Mouse (Mus musculus): ENCODE measurements around the gene Slc11a1. TPM values are rescaled to one million over a fixed set of nuclear protein-coding genes. Genes with fewer than 3 reads are reported as not detected.
"Not testable (repeated sequence)": the region's sequence is repeated elsewhere in the genome, so short reads cannot be mapped to it uniquely, and the experiment has no call there.

Slc11a1 gene
- total and polyA plus RNA-seq, 2 experiments from 2014 or later: 3.3 to 10.7 TPM

GRCm38 (mm10) chr1:74391844-74392441 is 16.9 kb downstream of the Slc11a1 start:
- TF ChIP-seq CTCF (IDR thresholded peaks at IDR 0.05; ENCODE audit: low read depth): no peak
- peak overlapping the region; percentile 89 for H3K4me3 ChIP-seq (ENCODE audit: low read depth, low read length)
- ATAC-seq (peak; percentile 34), DNase-seq (peak; percentile 14)
- 3% methylated on average over 60 of the region's 63 CpGs for WGBS
- no peaks in the 10 kb centered on the region for H3K9me3 ChIP-seq (ENCODE audit: low read length)
- H3K4me1 ChIP-seq (ENCODE audit: insufficient read depth): 0 out of 2 replicates have a peak, but pooled peaks cover 5% of the 10 kb centered on the region
- H3K27ac ChIP-seq (ENCODE audit: low read depth, low read length): peak overlapping the region; percentile 83
- no peaks in the 10 kb centered on the region for H3K36me3 ChIP-seq (ENCODE audit: insufficient read depth)
- peak overlapping the region; percentile 64 for H3K9ac ChIP-seq
- 0 out of 2 replicates have a peak, but pooled peaks cover 6% of the 10 kb centered on the region for H3K27me3 ChIP-seq (ENCODE audit: insufficient read depth, low read length)
- peak overlapping the region; percentile 88 for H3K4me2 ChIP-seq (ENCODE audit: low read depth)

- 0 out of 2 replicates have a peak, but pooled peaks have one; percentile 2 for TF ChIP-seq CTCF (IDR thresholded peaks at IDR 0.05; ENCODE audit: low read depth)
- H3K4me3 ChIP-seq (ENCODE audit: low read depth, low read length): peak overlapping the region; percentile 89
- H3K27me3 ChIP-seq (ENCODE audit: insufficient read depth, low read length): 0 out of 2 replicates have a peak, but pooled peaks cover 6% of the 10 kb centered on the region
- H3K4me2 ChIP-seq (ENCODE audit: low read depth): peak overlapping the region; percentile 88
- DNase-seq (no peak), ATAC-seq (no peak; the same call in 1 of the 2 replicates)
- no peaks in the 10 kb centered on the region for H3K36me3 ChIP-seq (ENCODE audit: insufficient read depth)
- WGBS: 3% methylated on average over 16 of the region's 16 CpGs
- H3K27ac ChIP-seq (ENCODE audit: low read depth, low read length): no peak overlapping the region
- no peaks in the 10 kb centered on the region for H3K9me3 ChIP-seq (ENCODE audit: low read length)
- peak overlapping the region; percentile 64 for H3K9ac ChIP-seq
- H3K4me1 ChIP-seq (ENCODE audit: insufficient read depth): 0 out of 2 replicates have a peak, but pooled peaks cover 5% of the 10 kb centered on the region
Observed at GRCm38 (mm10) chr1:74392446-74392994, 17.5 kb downstream of the Slc11a1 start.

- no peaks in the 10 kb centered on the region for H3K36me3 ChIP-seq (ENCODE audit: insufficient read depth)
- H3K9me3 ChIP-seq (ENCODE audit: low read length): no peaks in the 10 kb centered on the region
- ATAC-seq (no peak), DNase-seq (no peak)
- H3K9ac ChIP-seq: no peak overlapping the region
- 27% methylated on average over 7 of the region's 7 CpGs for WGBS
- no peak for TF ChIP-seq CTCF (IDR thresholded peaks at IDR 0.05; ENCODE audit: low read depth)
- peak overlapping the region; percentile 88 for H3K4me2 ChIP-seq (ENCODE audit: low read depth)
- H3K27me3 ChIP-seq (ENCODE audit: insufficient read depth, low read length): 0 out of 2 replicates have a peak, but pooled peaks cover 6% of the 10 kb centered on the region
- H3K4me3 ChIP-seq (ENCODE audit: low read depth, low read length): no peak overlapping the region
- H3K4me1 ChIP-seq (ENCODE audit: insufficient read depth): 0 out of 2 replicates have a peak, but pooled peaks cover 5% of the 10 kb centered on the region
- no peak overlapping the region for H3K27ac ChIP-seq (ENCODE audit: low read depth, low read length)
Observed at GRCm38 (mm10) chr1:74393010-74393409, 18.0 kb downstream of the Slc11a1 start.

- TF ChIP-seq CTCF (IDR thresholded peaks at IDR 0.05; ENCODE audit: low read depth): no peak
- Histone ChIP-seq H3K4me3 (ENCODE audit: low read depth, low read length) (no peak overlapping the region), H3K27ac (ENCODE audit: low read depth, low read length) (no peak overlapping the region), H3K4me2 (ENCODE audit: low read depth) (no peak overlapping the region), H3K36me3 (ENCODE audit: insufficient read depth) (no peaks in the 10 kb centered on the region), H3K4me1 (ENCODE audit: insufficient read depth) (0 out of 2 replicates have a peak, but pooled peaks cover 5% of the 10 kb centered on the region), H3K9me3 (ENCODE audit: low read length) (no peaks in the 10 kb centered on the region), H3K9ac (no peak overlapping the region), H3K27me3 (ENCODE audit: insufficient read depth, low read length) (0 out of 2 replicates have a peak, but pooled peaks cover 6% of the 10 kb centered on the region)
- WGBS: 85% methylated on average over 9 of the region's 9 CpGs
- no peak for ATAC-seq
- DNase-seq: no peak
Observed at GRCm38 (mm10) chr1:74393697-74394096, 18.7 kb downstream of the Slc11a1 start.

- WGBS: 91% methylated on average over 9 of the region's 9 CpGs
Observed at GRCm38 (mm10) chr1:74394311-74394710, 19.3 kb downstream of the Slc11a1 start.

GRCm38 (mm10) chr1:74394858-74395257 is 19.9 kb downstream of the Slc11a1 start:
- H3K27me3 ChIP-seq (ENCODE audit: insufficient read depth, low read length): 0 out of 2 replicates have a peak, but pooled peaks cover 6% of the 10 kb centered on the region
- no peak for DNase-seq
- H3K9me3 ChIP-seq (ENCODE audit: low read length): no peaks in the 10 kb centered on the region
- ATAC-seq: no peak
- no peaks in the 10 kb centered on the region for H3K36me3 ChIP-seq (ENCODE audit: insufficient read depth)
- H3K9ac ChIP-seq: no peak overlapping the region
- H3K4me3 ChIP-seq (ENCODE audit: low read depth, low read length): no peak overlapping the region
- no peak overlapping the region for H3K27ac ChIP-seq (ENCODE audit: low read depth, low read length)
- 0 out of 2 replicates have a peak, but pooled peaks cover 5% of the 10 kb centered on the region for H3K4me1 ChIP-seq (ENCODE audit: insufficient read depth)
- 92% methylated on average over 15 of the region's 15 CpGs for WGBS
- no peak for TF ChIP-seq CTCF (IDR thresholded peaks at IDR 0.05; ENCODE audit: low read depth)
- no peak overlapping the region for H3K4me2 ChIP-seq (ENCODE audit: low read depth)

More at GRCm38 (mm10) chr1:74394311-74394710, 19.3 kb downstream of the Slc11a1 start:
- Histone ChIP-seq H3K9ac (no peak overlapping the region), H3K27ac (ENCODE audit: low read depth, low read length) (no peak overlapping the region), H3K27me3 (ENCODE audit: insufficient read depth, low read length) (0 out of 2 replicates have a peak, but pooled peaks cover 6% of the 10 kb centered on the region), H3K4me2 (ENCODE audit: low read depth) (no peak overlapping the region), H3K4me3 (ENCODE audit: low read depth, low read length) (no peak overlapping the region), H3K4me1 (ENCODE audit: insufficient read depth) (0 out of 2 replicates have a peak, but pooled peaks cover 5% of the 10 kb centered on the region), H3K36me3 (ENCODE audit: insufficient read depth) (no peaks in the 10 kb centered on the region), H3K9me3 (ENCODE audit: low read length) (no peaks in the 10 kb centered on the region)
- ATAC-seq: no peak
- TF ChIP-seq CTCF (IDR thresholded peaks at IDR 0.05; ENCODE audit: low read depth): no peak
- no peak for DNase-seq

GRCm38 (mm10) chr1:74395290-74395689 is 20.3 kb downstream of the Slc11a1 start:
- Histone ChIP-seq H3K9ac (no peak overlapping the region), H3K36me3 (ENCODE audit: insufficient read depth) (no peaks in the 10 kb centered on the region), H3K4me2 (ENCODE audit: low read depth) (no peak overlapping the region), H3K9me3 (ENCODE audit: low read length) (no peaks in the 10 kb centered on the region), H3K4me3 (ENCODE audit: low read depth, low read length) (no peak overlapping the region), H3K27me3 (ENCODE audit: insufficient read depth, low read length) (0 out of 2 replicates have a peak, but pooled peaks cover 5% of the 10 kb centered on the region), H3K4me1 (ENCODE audit: insufficient read depth) (0 out of 2 replicates have a peak, but pooled peaks cover 5% of the 10 kb centered on the region), H3K27ac (ENCODE audit: low read depth, low read length) (no peak overlapping the region)
- TF ChIP-seq CTCF (IDR thresholded peaks at IDR 0.05; ENCODE audit: low read depth): no peak
- 91% methylated on average over 13 of the region's 13 CpGs for WGBS
- ATAC-seq (no peak), DNase-seq (no peak)

- H3K36me3 ChIP-seq (ENCODE audit: insufficient read depth); DNase-seq; ATAC-seq; H3K4me1 ChIP-seq (ENCODE audit: insufficient read depth); H3K9me3 ChIP-seq (ENCODE audit: low read length); H3K27ac ChIP-seq (ENCODE audit: low read depth, low read length); H3K27me3 ChIP-seq (ENCODE audit: insufficient read depth, low read length): not testable (repeated sequence)
- Histone ChIP-seq H3K4me2 (ENCODE audit: low read depth) (peak overlapping the region; percentile 92), H3K4me3 (ENCODE audit: low read depth, low read length) (peak overlapping the region; percentile 54), H3K9ac (peak overlapping the region; percentile 65)
- whole genome bisulfite sequencing: 10% methylated on average over 11 of the region's 12 CpGs
Observed at GRCm38 (mm10) chr1:74396456-74397222, 21.6 kb downstream of the Slc11a1 start.

Data from forebrain, postnatal 0 days (tissue).